Mouse (Mus musculus): Measurements from ENCODE around the gene Gucy2g.
"Not testable (repeated sequence)": the region's sequence is repeated elsewhere in the genome, so short reads cannot be mapped to it uniquely, and the experiment has no call there.

Gene Gucy2g

DNA sequence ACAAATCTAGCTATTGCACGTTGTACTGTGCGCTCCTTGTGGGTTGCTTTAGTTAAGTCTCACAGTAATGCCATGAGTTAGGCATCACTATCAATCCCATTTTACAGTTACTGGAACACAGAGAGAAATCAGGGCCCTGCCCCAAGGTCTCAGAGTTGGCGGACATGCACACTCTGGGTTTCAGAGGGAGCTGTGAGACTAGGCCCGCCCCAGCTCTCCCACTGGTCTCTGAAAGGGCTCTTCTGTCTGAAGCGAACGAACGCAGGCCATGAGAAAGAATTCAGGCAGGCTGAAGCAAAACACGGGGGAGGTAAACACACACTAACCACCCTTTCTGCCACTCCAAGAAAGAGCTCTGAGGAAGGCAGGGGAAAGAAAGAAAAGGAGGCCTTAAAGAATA, 82.4 kb downstream of the Gucy2g start:
- no peak for DNase-seq

DNA sequence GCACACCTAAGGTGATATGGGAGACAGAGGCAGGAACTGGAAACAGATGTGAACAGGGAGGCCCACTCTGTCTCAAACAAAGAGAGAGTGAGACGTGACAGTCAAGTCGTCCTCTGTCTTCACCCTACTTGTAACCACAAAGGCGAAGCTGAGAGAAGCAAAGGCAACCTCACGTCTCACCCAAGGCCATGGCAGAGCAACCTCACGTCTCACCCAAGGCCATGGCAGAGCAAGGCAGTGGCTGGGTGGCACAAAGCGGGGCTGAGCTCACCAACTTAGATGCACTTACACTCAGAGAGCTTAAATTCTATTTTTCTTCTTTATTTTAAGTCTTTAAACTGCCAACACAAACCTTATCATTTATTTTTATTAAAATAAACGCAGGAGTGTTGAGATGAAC, 84.0 kb downstream of the Gucy2g start:
- no peak for DNase-seq

DNA sequence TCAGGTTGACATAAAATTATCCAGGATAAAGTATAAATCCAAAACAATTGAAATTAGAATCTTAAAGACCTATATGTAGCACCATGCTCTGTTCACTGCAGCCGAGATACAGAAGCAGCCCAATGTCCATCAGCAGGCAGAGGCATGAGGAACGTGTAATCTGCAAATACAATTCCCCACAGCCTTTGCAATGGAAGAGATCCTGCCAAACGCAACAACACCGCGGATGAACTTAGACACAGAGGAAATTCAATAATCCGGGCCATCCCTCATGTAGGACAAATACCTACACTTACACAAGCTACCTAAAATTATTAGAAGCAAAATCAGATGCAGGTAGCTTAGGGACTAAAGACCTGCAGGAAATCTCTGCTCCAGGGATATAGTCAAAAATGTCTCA, 88.1 kb downstream of the Gucy2g start:
- DNase-seq, result no peak

DNA sequence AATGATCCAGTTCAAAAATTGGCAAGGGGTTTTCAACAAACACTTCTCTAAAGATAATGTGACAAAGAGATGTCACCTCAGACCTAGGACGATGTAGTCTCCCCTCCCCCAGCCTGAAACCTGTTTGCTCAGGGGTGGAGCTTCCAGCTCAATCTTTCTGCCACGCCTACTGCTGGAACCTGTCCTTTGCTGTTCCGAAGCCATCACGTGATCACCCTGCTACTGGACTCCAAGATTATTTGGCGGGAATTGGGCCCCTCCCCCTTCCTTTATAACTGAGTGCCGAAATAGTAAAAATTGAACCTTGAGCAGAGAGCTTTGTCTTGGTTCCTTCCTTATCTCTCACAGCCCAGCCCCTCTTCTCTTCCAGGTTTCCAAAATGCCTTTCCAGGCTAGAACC, 88.8 kb downstream of the Gucy2g start:
- not testable (repeated sequence) for DNase-seq

DNA sequence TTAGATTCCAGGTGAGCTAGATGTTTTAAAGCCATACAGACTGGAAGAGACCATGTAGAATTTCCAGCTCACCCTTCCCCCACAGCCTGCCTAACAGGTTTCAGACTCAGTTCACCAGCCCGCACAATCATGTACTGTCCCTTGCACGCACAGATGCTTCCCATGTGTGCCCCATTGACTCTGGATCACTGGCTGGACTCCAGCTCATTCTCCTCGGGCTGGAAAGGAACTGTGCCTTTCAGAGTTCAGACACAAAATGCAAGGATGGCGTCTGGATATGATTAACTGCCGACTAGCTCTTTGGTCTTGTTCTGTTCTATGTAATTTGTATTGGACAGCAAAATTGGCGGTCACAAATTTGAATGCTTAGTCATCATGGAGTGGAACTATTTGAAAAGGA, 91.4 kb downstream of the Gucy2g start:
- no peak for DNase-seq

DNA sequence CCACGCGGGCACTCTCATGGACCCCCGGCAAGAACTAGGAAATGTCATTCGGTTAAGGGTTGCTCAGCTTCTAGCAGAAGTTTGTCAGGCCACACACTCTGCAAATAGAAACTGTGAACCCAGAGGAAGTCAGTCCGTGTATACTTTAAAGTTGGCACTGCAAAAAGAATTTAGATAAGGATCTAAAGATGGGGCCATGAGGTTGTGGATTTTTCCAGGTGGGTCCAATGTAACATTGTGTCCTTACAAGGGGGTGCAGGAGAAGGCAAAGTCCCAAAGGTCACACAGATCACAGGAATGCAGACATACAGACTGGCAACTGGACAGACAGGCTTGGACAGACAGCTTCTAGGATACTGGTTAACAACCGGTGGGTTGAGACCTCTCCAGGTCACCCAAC, 92.9 kb downstream of the Gucy2g start:
- no peak for DNase-seq
